Mouse (Mus musculus) retina, embryonic 14.5 days (tissue): ENCODE data around the gene Tln2.

ENCODE experiments used
- DNase-seq: peaks from one replicate; pipeline ENCODE4 v3.0.0-alpha.2; 2015; ENCODE audit warnings: low spot score

Gene Tln2

DNA sequence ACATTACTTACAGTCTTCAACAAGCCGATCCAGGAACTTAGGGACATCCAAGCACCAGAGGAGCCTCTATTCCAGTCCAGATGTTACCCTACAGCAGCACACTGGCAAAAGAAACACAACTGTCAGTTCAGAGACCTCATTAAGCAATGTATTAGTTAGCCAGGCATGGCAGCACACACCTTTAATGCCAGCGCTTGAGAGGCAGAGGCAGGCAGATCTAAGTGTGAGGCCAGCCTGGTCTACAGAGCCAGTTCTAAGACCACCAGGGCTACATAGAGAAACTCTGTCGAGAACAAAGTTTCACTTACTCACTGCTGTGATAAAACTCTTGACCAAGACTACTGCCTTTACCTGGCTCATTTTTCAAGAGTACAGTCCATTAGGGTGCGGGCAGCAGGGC, at the start of gene Tln2:
Tln2 (minus strand) TSS at position 101 of the 400 bp plus-strand sequence.
- DNase-seq, result no peak

DNA sequence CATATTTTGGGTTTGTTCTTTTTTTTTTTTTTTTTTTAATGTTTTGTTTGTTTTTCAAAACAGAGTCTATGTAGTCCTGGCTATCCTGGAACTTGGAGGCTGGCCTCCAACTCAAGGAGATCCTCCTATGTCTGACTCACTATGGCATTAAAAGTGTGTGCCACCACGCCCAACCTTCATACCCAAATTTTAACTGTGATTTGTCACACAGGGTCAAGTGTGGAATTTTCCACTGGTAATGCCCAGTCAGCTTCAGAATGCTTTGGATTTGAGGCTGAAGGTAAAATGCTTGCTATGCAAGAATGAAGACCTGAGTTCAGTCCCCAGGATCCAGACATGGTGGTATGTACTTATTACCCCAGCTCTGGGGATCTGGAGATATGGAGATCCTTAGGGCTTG, 49.7 kb upstream of the Tln2 start:
- no peak for DNase-seq

DNA sequence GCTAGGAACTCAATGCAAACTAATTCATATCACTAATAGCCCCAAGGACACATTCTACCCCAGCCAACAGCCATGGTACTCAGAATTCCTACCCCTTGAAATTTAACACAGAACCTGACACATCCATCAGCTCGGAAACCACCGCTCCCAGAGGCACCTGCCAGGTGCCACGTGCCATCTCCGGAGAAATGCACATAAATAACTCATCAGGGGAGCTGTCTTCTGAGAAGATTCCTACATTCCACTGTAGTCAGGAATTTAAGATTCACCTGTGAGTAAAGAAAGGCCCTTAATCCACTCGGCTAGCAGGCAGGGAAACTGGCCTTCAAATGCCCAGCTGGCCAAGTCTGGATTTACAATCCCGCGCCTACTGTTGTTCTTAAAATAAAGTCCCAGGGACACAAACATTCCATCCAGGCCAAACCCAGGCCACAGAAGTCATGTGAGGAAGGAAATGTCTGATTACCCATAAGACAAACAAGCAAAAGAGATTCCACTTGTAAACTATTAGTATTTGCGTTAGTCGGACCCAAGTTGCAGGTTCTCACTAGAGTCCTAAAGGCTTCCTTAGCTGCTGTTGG, 48.4 kb upstream of the Tln2 start:
- DNase-seq, result no peak

DNA sequence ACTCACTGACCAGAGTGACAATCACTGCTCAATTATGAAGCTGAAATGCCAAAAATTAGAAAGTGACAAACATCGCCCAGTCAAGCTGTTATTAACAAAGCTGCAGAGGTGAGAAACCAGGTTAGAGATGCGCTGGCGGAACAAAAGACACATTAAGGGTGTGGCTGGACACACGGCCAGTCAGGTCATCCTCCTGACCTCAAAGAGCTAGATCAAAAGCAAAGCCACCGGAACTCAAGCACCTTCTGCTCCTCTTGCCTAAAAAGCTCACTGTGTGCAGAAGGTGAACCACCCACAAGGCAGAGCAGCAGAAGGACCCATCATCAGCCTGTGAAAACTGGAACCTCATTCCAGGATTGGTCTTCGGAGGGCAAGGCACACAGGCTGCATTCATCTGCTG, 47.8 kb upstream of the Tln2 start:
- DNase-seq, result no peak

GRCm38 (mm10) chr9:67605867-67606435, 46.4 kb upstream of the Tln2 start:
- DNase-seq, result no peak

- no peak for DNase-seq
Measured at GRCm38 (mm10) chr9:67604940-67605339, 45.4 kb upstream of the Tln2 start.

DNA sequence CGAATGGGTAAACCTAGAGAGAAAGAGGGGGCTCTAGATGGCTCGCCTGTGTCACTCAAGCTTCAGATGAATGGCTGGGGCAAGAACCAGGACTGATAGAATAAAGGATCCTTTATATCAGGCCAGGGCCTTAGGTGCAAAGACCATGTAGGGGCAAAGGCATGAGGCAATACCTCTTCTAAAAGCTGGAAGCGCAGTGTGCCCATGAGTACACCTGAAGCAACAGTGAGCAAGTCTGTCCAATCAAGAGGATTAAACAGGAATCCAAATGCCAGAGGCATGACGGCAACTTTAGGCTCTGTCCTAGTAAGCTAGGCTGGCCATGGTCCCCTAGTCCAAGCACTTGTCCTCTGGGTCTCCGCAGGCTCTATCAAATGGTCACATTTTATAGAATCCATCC, 42.8 kb upstream of the Tln2 start:
- peak; percentile 2 for DNase-seq

- no peak for DNase-seq
Measured at GRCm38 (mm10) chr9:67595221-67595620, 35.7 kb upstream of the Tln2 start.

DNA sequence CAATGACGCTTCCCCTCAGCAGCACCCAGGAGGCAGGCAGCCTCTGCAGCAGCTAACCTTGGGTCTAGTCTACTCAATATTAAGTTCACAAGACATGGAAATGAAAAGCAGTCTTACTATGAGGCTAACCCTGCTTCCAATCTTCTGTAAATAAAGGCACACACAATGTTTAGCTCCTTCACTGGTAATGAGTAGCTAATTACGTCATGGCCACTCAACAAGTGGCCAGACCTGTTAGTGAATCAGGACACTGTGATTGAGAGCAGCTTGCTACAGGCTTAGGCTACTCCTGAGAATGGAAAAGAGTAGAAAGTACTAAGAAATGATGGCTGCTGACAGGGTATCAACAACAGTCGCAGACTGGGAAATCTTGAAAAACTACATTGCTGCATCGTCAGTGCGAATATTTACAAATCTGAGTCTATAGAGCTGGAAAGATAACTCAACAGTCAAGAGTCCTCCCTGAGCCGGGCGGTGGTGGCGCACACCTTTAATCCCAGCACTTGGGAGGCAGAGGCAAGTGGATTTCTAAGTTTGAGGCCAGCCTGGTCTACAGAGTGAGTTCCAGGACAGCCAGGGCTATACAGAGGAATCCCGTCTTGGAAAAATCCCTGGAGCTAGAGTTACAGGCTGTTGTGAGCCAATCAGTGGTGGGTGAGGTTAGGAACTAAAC, 34.1 kb upstream of the Tln2 start:
- no peak for DNase-seq

GRCm38 (mm10) chr9:67592726-67593125, 33.2 kb upstream of the Tln2 start:
- no peak for DNase-seq

- DNase-seq, result peak; percentile 39
Measured at GRCm38 (mm10) chr9:67587111-67587510, 27.6 kb upstream of the Tln2 start.

GRCm38 (mm10) chr9:67586489-67586888, 27.0 kb upstream of the Tln2 start:
- no peak for DNase-seq

GRCm38 (mm10) chr9:67584871-67585270, 25.4 kb upstream of the Tln2 start:
- no peak for DNase-seq

DNA sequence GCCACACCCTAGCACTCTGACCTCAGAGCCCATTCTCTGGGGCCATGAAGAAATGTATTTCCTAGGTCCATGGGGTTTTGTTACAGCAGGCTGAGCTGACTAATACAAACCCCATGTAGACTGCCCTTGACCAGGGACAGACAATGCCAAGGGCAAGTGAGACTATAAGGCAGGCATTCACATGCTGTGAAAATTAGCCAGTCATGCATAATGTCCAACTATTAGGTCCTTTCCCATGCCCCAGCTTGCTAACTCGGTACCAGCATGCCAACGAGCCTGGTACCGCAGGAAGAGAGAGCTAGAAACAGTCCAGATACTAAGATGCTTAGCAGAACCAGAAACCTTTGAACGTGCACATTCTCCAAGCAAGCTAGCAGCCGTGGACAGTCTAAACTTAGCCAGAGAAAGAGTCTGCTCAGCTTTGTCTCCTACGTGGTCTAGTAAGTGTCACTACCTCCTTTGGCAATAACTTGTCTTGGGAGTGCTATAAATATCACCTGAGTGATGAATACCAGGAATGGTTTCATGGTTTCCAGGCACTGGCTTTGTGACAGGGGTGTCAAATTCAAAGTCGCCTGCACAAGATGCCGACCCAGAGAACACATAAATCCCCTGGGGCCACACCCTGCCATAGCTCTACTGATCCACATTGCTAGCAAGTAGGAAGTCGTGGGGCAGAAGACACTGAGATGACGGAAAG, 22.2 kb upstream of the Tln2 start:
- no peak for DNase-seq

DNA sequence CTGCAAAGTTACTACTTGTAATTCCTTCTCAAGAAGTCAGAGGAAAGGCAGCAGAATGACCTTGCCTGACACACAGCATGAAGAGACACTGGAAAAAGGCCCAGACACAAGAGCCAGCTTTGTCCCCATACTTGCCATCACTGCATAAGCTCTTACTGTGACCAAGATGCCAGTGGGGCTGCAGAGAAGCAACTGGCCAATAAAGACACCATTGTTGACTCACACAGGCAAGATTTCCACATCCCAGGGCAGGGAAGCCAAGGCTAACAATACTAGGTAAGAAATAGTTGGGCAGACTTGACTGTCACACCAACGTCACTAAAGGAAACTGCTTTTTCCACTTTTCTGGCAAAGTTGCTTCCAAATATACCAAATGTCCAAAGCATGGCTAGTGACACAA, 20.0 kb upstream of the Tln2 start:
- DNase-seq, result no peak

DNA sequence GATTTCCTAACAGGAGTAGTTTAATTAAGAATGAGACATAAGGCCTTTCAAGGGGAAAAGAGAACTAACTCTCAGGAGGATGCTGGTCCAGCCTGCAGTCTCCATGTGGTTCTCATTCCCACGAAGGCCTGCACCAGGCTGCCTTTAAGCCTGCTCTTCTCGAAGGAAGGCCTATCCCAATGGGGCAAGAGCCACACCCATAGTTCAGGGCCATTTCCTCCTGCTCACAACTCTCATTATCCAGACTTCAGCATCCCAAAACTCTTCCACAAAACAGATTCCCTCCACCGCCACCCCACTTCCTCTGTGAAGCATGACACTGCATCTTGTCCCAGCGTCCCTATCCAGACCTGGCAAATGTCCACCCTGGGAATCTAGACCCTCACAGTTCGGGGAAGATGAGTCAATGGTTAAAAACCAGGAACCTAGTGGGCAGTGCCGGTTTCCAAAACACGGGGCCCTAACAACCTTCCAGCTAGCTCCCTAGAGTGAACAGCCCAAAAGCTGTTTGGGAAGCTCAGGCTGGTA, 15.3 kb upstream of the Tln2 start:
- no peak for DNase-seq

- DNase-seq, result peak; percentile 21
Measured at GRCm38 (mm10) chr9:67573683-67573979, 14.1 kb upstream of the Tln2 start.

GRCm38 (mm10) chr9:67572790-67573682, 13.5 kb upstream of the Tln2 start:
- peak; percentile 14 for DNase-seq

DNA sequence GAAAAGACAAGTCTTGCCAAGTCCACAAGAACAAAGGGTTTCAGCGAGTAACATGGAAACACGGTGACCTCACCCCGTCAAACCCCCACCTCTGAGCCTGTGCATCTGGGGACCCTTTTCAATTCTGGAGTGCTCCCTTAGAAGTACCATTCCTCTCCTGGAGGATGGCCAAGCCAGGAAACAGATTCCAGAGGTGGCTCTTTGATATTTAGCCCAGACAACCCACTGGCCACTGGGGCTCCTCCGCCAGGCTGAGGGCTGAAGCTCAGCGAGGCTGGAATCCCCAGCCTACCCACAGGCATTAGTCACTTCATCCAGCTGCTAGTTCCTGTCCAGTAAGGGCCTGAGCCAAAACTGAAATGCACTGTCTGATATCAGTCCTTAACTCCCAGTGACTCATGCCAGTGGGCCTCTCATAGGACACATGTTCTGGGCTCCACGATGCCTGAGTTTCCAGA, 6.3 kb upstream of the Tln2 start:
- no peak for DNase-seq

- DNase-seq, result no peak
Measured at GRCm38 (mm10) chr9:67549811-67550501, 9.5 kb downstream of the Tln2 start.

DNA sequence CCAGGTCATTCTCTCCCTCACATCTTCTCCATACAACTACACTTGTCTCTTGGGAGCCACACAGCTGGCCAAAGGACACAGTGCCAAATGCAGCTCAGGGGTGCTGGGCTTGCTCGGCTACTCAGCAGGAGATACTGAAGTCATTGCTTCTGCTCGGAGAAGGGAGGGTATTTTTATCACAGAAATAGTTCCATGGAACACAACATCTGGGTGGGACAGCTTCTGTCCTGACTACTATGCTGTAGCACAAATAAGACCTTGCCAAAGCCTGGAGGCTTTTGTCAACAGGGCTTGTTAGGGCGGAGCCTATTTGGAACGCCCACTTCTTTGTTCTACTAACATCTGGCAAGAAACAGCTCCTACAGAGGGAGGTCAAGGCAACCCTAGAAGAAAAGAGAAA, 10.2 kb downstream of the Tln2 start:
- DNase-seq, result no peak
